Mouse (Mus musculus) cortical plate, adult 2 months (tissue): ENCODE results near the gene Hoxc9. TPM values are rescaled to one million over a fixed set of nuclear protein-coding genes. Genes with fewer than 3 reads are reported as not detected.

Source experiments
- H3K27ac ChIP-seq: fragments of 200-500 bp; 2 replicates; pipeline ENCODE4 v1.5.1; 2012; ENCODE audit warnings: low read length, control low read depth, inconsistent platforms; ENCODE audit not compliant: insufficient read depth
- H3K4me1 ChIP-seq: fragments of 200-500 bp; 2 replicates; pipeline ENCODE4 v1.6.1; 2011; ENCODE audit warnings: low read length; ENCODE audit not compliant: control insufficient read depth, insufficient read depth
- H3K4me3 ChIP-seq: fragments of 200-500 bp; 2 replicates; pipeline ENCODE4 v1.5.1; 2011; ENCODE audit warnings: mild to moderate bottlenecking, low read length, control low read depth; ENCODE audit not compliant: insufficient read depth
- CTCF ChIP-seq: fragments of 200-500 bp; IDR thresholded peaks from 2 replicates; pipeline ENCODE4 v1.5.1; 2011; ENCODE audit warnings: mild to moderate bottlenecking, control low read depth, low read length; ENCODE audit not compliant: insufficient read depth; ENCODE audit errors: extremely low read depth
- POLR2A ChIP-seq: fragments of 200-500 bp; IDR thresholded peaks from 2 replicates; pipeline ENCODE4 v1.6.1; 2011; ENCODE audit warnings: mild to moderate bottlenecking, low read length, control low read depth; ENCODE audit not compliant: insufficient read depth; ENCODE audit errors: extremely low read depth
- polyA plus RNA-seq: library from polyadenylated mRNA; depleted of rRNA; stranded (reverse); fragments of >200 nt; gene quantifications from 2 replicates; pipeline ENCODE4 v1.2.3, GENCODE M21; 2012

Hoxc9 gene
- polyA plus RNA-seq, 1 experiment: not detected

GRCm38 (mm10) chr15:102956906-102957305 lies 19.3 kb upstream of the Hoxc9 start:
- Histone ChIP-seq H3K4me1 (no peaks in the 10 kb centered on the region), H3K4me3 (no peak overlapping the region), H3K27ac (no peak overlapping the region)
- TF ChIP-seq POLR2A (no peak), CTCF (no peak)

DNA sequence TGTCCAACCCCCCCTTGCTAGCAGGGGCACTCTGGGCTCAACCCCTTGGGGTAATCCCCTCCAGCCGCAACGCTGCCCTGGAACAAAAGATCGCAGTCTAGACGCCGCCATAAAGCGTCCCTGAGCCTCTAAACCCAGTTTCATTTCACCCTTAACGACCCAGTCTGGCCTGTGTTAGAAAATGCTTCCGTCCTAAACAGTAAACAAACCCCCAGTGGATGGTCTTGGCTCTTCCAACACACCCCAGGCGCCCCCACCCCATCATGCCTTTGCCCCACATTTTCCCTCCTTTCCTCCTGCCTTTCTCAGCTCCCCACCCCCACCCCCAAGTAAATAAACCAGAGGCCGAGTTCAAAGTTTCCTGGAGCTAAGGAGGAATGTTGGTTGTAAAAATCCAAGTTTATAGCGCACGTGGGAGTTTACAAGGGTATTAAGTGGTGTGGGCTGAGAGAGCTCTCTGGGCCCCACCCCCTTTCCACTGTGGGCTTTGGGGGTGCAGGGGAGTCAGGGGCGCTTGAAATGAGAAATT lies 16.5 kb upstream of the Hoxc9 start:
- Histone ChIP-seq H3K4me3 (no peak overlapping the region), H3K27ac (no peak overlapping the region), H3K4me1 (no peaks in the 10 kb centered on the region)
- no peak for TF ChIP-seq CTCF
- no peak for TF ChIP-seq POLR2A

DNA sequence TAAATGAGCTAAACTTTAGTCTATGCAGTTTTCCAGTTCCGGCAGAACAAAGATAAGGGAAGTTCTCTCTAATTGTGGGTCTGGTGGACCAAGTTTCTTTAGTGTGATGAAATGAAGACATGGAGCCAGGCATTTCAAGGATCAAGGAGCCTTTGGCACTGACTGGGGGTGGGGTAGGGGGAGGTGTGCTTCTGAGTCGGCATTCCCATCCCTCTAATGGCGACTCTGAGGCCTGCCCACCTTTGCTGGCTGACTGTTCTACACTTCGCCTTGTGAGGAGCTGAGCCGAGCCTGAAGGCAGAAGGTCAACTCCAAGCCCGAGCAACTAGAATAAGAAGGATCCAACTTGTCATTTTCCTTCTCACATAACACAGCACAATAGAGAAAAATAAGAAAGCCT lies 14.5 kb upstream of the Hoxc9 start:
- Histone ChIP-seq H3K4me1 (no peaks in the 10 kb centered on the region), H3K4me3 (no peak overlapping the region), H3K27ac (no peak overlapping the region)
- TF ChIP-seq POLR2A (no peak), CTCF (no peak)

DNA sequence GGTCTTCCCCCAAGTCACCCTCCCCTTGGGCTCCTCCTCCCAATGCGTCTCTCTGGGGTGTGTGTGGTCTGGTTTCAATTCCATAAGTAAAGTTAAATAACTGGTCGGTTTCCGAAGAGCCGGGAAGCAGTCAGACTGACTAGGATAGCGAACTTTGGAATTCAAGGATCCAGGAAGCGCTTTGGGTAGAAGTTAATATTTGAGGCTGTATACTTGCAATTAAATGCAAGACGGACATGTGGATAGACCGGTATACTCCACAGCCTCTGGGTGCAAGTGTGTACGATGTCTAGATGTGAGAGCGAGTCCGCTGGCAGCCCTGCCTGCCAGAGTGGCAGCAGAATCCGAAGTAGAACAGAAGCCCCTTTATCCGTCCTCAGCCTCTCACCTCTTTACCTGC lies 13.7 kb upstream of the Hoxc9 start:
- no peak overlapping the region for H3K4me3 ChIP-seq
- no peak overlapping the region for H3K27ac ChIP-seq
- no peaks in the 10 kb centered on the region for H3K4me1 ChIP-seq
- TF ChIP-seq POLR2A: no peak
- TF ChIP-seq CTCF: no peak

DNA sequence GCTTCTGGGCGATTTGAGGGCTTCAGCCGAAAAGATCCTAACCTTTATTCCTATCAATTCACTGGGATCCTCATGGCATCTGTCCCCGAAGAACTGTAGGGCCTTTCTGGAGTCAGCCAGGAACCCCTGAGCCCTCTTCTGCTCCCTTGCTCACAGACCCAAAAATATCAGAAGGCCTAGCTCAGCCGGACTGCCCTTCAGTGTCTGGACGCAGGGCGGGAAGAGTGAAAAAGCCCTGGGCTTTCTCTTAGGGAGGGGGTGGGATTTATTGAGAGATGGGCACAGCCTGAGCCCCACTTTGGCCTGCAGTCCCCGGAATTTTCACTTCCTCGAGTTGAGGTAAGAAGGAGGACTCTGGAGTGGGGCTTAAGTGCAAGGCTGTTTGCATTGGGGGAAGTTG lies 13.0 kb upstream of the Hoxc9 start:
- H3K4me1 ChIP-seq: no peaks in the 10 kb centered on the region
- no peak for TF ChIP-seq POLR2A
- H3K4me3 ChIP-seq: no peak overlapping the region
- H3K27ac ChIP-seq: no peak overlapping the region

- TF ChIP-seq CTCF (no peak), POLR2A (no peak)
- Histone ChIP-seq H3K4me3 (no peak overlapping the region), H3K4me1 (no peaks in the 10 kb centered on the region), H3K27ac (no peak overlapping the region)
These were observed 12.3 kb upstream of the Hoxc9 start for GRCm38 (mm10) chr15:102963671-102964640.

GRCm38 (mm10) chr15:102965003-102965891 lies 11.0 kb upstream of the Hoxc9 start:
- TF ChIP-seq CTCF (no peak), POLR2A (no peak)
- Histone ChIP-seq H3K27ac (no peak overlapping the region), H3K4me1 (no peaks in the 10 kb centered on the region), H3K4me3 (no peak overlapping the region)

DNA sequence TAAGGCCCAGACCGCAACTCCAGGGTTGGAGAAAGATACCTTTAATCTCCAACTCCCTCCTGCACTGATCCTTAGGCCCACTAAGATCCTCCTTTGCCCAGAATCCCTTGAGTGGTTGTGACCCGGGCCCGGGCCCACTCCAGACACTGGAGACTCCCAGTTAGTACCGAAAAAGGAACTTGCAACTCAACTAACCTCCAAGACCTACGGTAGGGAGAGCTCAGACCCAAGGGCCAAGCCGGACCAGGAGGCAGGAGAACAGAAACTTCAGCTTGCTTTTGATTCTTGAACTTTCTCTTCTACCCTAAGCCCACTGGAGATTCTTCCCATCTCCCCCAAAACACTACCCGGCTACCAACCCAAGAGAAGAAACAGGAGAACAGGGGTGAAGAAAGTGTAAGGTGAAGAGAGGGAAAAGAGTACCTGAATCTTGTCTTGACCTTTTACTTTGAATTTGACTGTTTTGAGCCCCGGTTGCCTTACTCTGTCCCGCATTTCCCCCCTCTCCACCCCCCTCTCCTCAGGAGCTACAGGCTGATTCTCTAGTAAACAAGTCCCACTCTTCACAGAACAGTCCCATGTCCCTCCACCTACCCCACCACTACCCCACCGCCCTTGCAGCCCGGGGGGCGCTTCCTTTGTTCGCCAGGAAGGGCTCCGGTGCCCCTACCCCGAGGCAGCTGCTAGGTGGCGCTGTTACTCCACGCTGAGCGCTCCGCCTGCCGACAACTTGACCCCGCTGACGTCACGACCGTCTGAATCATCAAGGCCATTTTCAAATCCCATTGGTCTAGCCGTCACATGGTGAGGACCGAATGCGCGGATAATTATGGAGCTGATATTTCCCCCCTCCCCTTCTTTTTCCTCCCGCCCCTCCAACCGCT lies 10.1 kb upstream of the Hoxc9 start:
- H3K4me1 ChIP-seq: no peaks in the 10 kb centered on the region
- no peak for TF ChIP-seq CTCF
- TF ChIP-seq POLR2A: no peak
- H3K4me3 ChIP-seq: no peak overlapping the region
- H3K27ac ChIP-seq: no peak overlapping the region
